Mouse (Mus musculus): ENCODE data around the gene Cdc26. TPM values are rescaled to one million over a fixed set of nuclear protein-coding genes. Genes with fewer than 3 reads are reported as not detected.
A peak's percentile ranks its signal among the peaks of the same experiment; 100 is the strongest.

Gene Cdc26
- polyA plus RNA-seq, 1 experiment from 2014 or later = 175 TPM

DNA sequence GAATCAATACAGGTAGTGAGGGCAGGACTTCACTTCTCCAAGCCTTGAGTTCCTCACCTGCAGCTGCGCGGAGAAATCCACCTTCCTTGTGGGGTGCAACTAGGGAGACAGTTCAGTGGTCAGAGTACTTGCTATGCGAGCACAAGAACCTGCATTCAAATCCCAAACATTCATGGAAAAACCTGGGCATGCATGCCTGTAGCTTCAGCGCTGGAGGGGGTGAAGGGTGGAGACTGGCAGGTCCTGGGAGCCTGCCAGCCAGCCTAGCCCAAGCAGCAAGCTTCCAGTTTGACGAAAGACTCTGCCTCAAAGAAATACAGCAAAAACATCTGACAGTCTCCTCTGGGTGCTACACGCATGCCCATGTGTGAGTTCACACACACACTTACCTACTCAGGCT, 26.6 kb upstream of the Cdc26 start, which contains the start of gene Rnf183:
Gene Rnf183, minus strand, starts transcription at position 172 of the 400 bp plus-strand sequence.
- H3K27ac ChIP-seq (ENCODE audit: low read depth) = no peak within 1 kb of the TSS
- no peaks in the 10 kb centered on the region for H3K4me1 ChIP-seq (ENCODE audit: insufficient read depth)
- H3K36me3 ChIP-seq (ENCODE audit: insufficient read depth) = no peaks in the 10 kb centered on the region
- WGBS = 71% methylated on average over 6 of the region's 6 CpGs
- TF ChIP-seq CTCF (IDR thresholded peaks at IDR 0.05; ENCODE audit: low read depth) = no peak
- DNase-seq (no peak), ATAC-seq (ENCODE audit: insufficient read depth) (no peak)
- no peaks in the 10 kb centered on the region for H3K9me3 ChIP-seq (ENCODE audit: low read depth, low read length)
- H3K27me3 ChIP-seq (ENCODE audit: insufficient read depth, low read length) = no peaks in the 10 kb centered on the region
- H3K4me2 ChIP-seq = no peak within 1 kb of the TSS
- H3K9ac ChIP-seq = no peak within 1 kb of the TSS
- no peak within 1 kb of the TSS for H3K4me3 ChIP-seq (ENCODE audit: low read depth, low read length)

GRCm38 (mm10) chr4:62433939-62434870, 25.8 kb upstream of the Cdc26 start:
- H3K4me3 ChIP-seq (ENCODE audit: low read depth, low read length) = no peak overlapping the region
- ATAC-seq (ENCODE audit: insufficient read depth) (no peak), DNase-seq (no peak)
- no peaks in the 10 kb centered on the region for H3K36me3 ChIP-seq (ENCODE audit: insufficient read depth)
- no peak overlapping the region for H3K9ac ChIP-seq
- no peaks in the 10 kb centered on the region for H3K9me3 ChIP-seq (ENCODE audit: low read depth, low read length)
- WGBS = 68% methylated on average over 7 of the region's 7 CpGs
- no peak for TF ChIP-seq CTCF (IDR thresholded peaks at IDR 0.05; ENCODE audit: low read depth)
- no peaks in the 10 kb centered on the region for H3K4me1 ChIP-seq (ENCODE audit: insufficient read depth)
- no peak overlapping the region for H3K27ac ChIP-seq (ENCODE audit: low read depth)
- no peak overlapping the region for H3K4me2 ChIP-seq
- H3K27me3 ChIP-seq (ENCODE audit: insufficient read depth, low read length) = no peaks in the 10 kb centered on the region

GRCm38 (mm10) chr4:62431522-62431921, 23.1 kb upstream of the Cdc26 start:
- no peak for DNase-seq

DNA sequence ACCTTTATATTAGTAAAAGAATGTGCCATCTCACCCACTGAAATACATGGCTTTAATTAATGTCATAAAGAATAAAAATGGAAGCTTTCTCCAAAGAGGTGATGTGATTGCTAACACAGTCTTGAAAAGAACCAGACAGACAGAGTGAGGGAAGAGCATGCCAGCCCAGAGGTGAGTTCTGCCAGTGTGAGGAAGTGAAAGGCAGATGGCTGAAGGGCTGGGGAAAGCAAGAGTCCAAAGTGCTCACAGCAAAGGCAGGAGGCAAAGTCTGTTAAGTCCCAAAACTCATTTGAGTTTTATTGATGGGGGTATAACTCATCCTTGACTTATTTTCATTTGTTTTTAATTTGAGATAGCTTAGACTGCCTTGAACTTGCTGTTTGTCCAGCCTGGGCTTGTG, 22.2 kb upstream of the Cdc26 start:
- no peaks in the 10 kb centered on the region for H3K4me1 ChIP-seq (ENCODE audit: insufficient read depth)
- H3K9ac ChIP-seq = no peak overlapping the region
- H3K4me3 ChIP-seq (ENCODE audit: low read depth, low read length) = no peak overlapping the region
- no peak for TF ChIP-seq CTCF (IDR thresholded peaks at IDR 0.05; ENCODE audit: low read depth)
- no peaks in the 10 kb centered on the region for H3K27me3 ChIP-seq (ENCODE audit: insufficient read depth, low read length)
- H3K4me2 ChIP-seq = no peak overlapping the region
- no peak for DNase-seq
- no peaks in the 10 kb centered on the region for H3K9me3 ChIP-seq (ENCODE audit: low read depth, low read length)
- H3K27ac ChIP-seq (ENCODE audit: low read depth) = no peak overlapping the region
- ATAC-seq (ENCODE audit: insufficient read depth) = no peak
- peaks cover 3% of the 10 kb centered on the region; the same call in 1 of the 2 replicates for H3K36me3 ChIP-seq (ENCODE audit: insufficient read depth)

More at GRCm38 (mm10) chr4:62431522-62431921, 23.1 kb upstream of the Cdc26 start:
- ATAC-seq (ENCODE audit: insufficient read depth) = no peak
- Histone ChIP-seq H3K4me1 (ENCODE audit: insufficient read depth) (no peaks in the 10 kb centered on the region), H3K36me3 (ENCODE audit: insufficient read depth) (no peaks in the 10 kb centered on the region), H3K4me2 (no peak overlapping the region), H3K27ac (ENCODE audit: low read depth) (no peak overlapping the region), H3K9ac (no peak overlapping the region), H3K9me3 (ENCODE audit: low read depth, low read length) (no peaks in the 10 kb centered on the region), H3K4me3 (ENCODE audit: low read depth, low read length) (no peak overlapping the region), H3K27me3 (ENCODE audit: insufficient read depth, low read length) (no peaks in the 10 kb centered on the region)
- WGBS = 78% methylated on average over 4 of the region's 4 CpGs
- TF ChIP-seq CTCF (IDR thresholded peaks at IDR 0.05; ENCODE audit: low read depth) = no peak

- Histone ChIP-seq H3K9ac (no peak overlapping the region), H3K27ac (ENCODE audit: low read depth) (no peak overlapping the region), H3K4me2 (no peak overlapping the region), H3K9me3 (ENCODE audit: low read depth, low read length) (no peaks in the 10 kb centered on the region), H3K36me3 (ENCODE audit: insufficient read depth) (peaks cover 13% of the 10 kb centered on the region), H3K27me3 (ENCODE audit: insufficient read depth, low read length) (no peaks in the 10 kb centered on the region), H3K4me1 (ENCODE audit: insufficient read depth) (no peaks in the 10 kb centered on the region), H3K4me3 (ENCODE audit: low read depth, low read length) (no peak overlapping the region)
- DNase-seq (no peak), ATAC-seq (ENCODE audit: insufficient read depth) (no peak)
- TF ChIP-seq CTCF (IDR thresholded peaks at IDR 0.05; ENCODE audit: low read depth) = no peak
- WGBS = 79% methylated on average over 9 of the region's 9 CpGs
These were observed 21.2 kb upstream of the Cdc26 start for GRCm38 (mm10) chr4:62429616-62430015.

DNA sequence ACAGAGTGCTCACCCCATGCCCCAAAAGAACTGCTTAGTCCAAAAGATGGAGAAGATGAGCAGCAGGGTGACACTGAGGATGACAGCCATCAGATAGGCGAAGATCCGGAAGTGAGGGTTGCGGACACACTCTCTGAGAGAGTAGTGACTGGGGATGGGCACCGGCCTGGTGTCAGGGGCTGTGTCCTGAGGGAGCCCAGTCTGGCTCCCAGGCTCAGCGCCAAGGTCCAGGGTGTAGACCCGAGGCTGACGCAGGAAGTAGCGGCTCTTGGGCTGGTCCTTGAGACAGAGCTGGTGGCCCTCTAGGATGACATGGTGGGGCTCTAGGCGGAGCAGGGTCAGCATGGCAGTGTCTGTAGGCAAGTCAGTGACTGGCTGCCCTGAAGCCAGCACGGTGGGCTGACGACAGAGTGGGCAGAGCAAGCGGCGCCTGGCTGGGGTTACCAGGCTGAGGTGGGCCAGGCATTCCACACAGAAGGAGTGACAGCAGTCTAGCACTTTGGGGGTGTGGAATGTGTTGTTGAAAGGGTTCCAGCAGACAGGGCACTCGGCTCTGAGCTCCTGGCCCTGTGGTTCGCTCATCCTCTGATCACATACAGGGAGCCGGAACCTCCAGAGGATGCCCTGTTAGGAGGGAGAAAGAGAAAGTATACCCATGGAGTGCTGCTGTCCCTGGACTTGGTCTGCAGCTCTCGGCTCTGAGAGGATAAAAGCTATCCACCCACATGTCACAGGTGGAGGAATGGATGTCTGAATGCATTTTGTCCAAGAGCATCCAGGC, 19.7 kb upstream of the Cdc26 start:
- Histone ChIP-seq H3K27me3 (ENCODE audit: insufficient read depth, low read length) (no peaks in the 10 kb centered on the region), H3K4me2 (no peak overlapping the region), H3K27ac (ENCODE audit: low read depth) (no peak overlapping the region), H3K4me1 (ENCODE audit: insufficient read depth) (no peaks in the 10 kb centered on the region), H3K9ac (no peak overlapping the region), H3K9me3 (ENCODE audit: low read depth, low read length) (no peaks in the 10 kb centered on the region), H3K4me3 (ENCODE audit: low read depth, low read length) (no peak overlapping the region), H3K36me3 (ENCODE audit: insufficient read depth) (peaks cover 26% of the 10 kb centered on the region)
- peak; percentile 28; the same call in 1 of the 2 replicates for ATAC-seq (ENCODE audit: insufficient read depth)
- 58% methylated on average over 17 of the region's 17 CpGs for WGBS
- no peak for DNase-seq
- TF ChIP-seq CTCF (IDR thresholded peaks at IDR 0.05; ENCODE audit: low read depth) = no peak

- Histone ChIP-seq H3K4me3 (ENCODE audit: low read depth, low read length) (no peak overlapping the region), H3K9ac (no peak overlapping the region), H3K4me2 (no peak overlapping the region), H3K36me3 (ENCODE audit: insufficient read depth) (peaks cover 49% of the 10 kb centered on the region), H3K27me3 (ENCODE audit: insufficient read depth, low read length) (no peaks in the 10 kb centered on the region), H3K9me3 (ENCODE audit: low read depth, low read length) (no peaks in the 10 kb centered on the region), H3K4me1 (ENCODE audit: insufficient read depth) (no peaks in the 10 kb centered on the region), H3K27ac (ENCODE audit: low read depth) (no peak overlapping the region)
- ATAC-seq (ENCODE audit: insufficient read depth) = no peak
- no peak for DNase-seq
- WGBS = 91% methylated on average over 4 of the region's 4 CpGs
- no peak for TF ChIP-seq CTCF (IDR thresholded peaks at IDR 0.05; ENCODE audit: low read depth)
These were observed 17.4 kb upstream of the Cdc26 start for GRCm38 (mm10) chr4:62425891-62426290.

Measured in lung, embryonic 14.5 days (tissue).